Mouse (Mus musculus) neural tube, embryonic 12.5 days (tissue): ENCODE results near the gene Ackr4. TPM values are rescaled to one million over a fixed set of nuclear protein-coding genes. Genes with fewer than 3 reads are reported as not detected.

Experiments used
- ATAC-seq: fragments of 200-750 bp; cut with Nextera tagmentation; 2 replicates; pipeline ENCODE4 v1.8.0; 2017; ENCODE audit warnings: low read depth, mild to moderate bottlenecking, moderate TSS enrichment, moderate library complexity; ENCODE audit not compliant: low FRiP score
- H3K27ac ChIP-seq: fragments of 300-500 bp; sonication (generic); 2 replicates; pipeline ENCODE4 v1.5.1; 2016
- H3K27me3 ChIP-seq: fragments of 300-500 bp; sonication (generic); replicated peaks from 2 replicates; pipeline ENCODE4 v1.6.1; 2016; ENCODE audit warnings: mild to moderate bottlenecking
- H3K36me3 ChIP-seq: fragments of 300-500 bp; sonication (generic); 2 replicates; pipeline ENCODE4 v1.6.1; 2016; ENCODE audit warnings: mild to moderate bottlenecking
- H3K4me1 ChIP-seq: fragments of 300-500 bp; sonication (generic); 2 replicates; pipeline ENCODE4 v1.6.1; 2016
- H3K4me2 ChIP-seq: fragments of 300-500 bp; sonication (generic); replicated peaks from 2 replicates; pipeline ENCODE4 v1.6.1; 2016; ENCODE audit warnings: mild to moderate bottlenecking
- H3K4me3 ChIP-seq: fragments of 300-500 bp; sonication (generic); 2 replicates; pipeline ENCODE4 v1.5.1; 2016
- H3K9ac ChIP-seq: fragments of 300-500 bp; sonication (generic); 2 replicates; pipeline ENCODE4 v1.6.1; 2016; ENCODE audit warnings: mild to moderate bottlenecking
- H3K9me3 ChIP-seq: fragments of 300-500 bp; sonication (generic); 2 replicates; pipeline ENCODE4 v1.6.1; 2016; ENCODE audit warnings: mild to moderate bottlenecking
- WGBS: fragments of 180-500 bp; shearing (Covaris S2); methylation state at CpG from one replicate; pipeline ENCODE4 v1.1.7; 2016; 5-methylcytosine and 5-hydroxymethylcytosine counted together
- polyA plus RNA-seq: library from polyadenylated mRNA; unstranded; fragments of >200 nt; fragmentation: Nextera tagmentation; extraction: Ambion mirVana; gene quantifications from 2 replicates; pipeline ENCODE4 v1.2.1, GENCODE M21; 2016

The Ackr4 gene
- polyA plus RNA-seq, 1 experiment from 2014 or later = 0.48 TPM

DNA sequence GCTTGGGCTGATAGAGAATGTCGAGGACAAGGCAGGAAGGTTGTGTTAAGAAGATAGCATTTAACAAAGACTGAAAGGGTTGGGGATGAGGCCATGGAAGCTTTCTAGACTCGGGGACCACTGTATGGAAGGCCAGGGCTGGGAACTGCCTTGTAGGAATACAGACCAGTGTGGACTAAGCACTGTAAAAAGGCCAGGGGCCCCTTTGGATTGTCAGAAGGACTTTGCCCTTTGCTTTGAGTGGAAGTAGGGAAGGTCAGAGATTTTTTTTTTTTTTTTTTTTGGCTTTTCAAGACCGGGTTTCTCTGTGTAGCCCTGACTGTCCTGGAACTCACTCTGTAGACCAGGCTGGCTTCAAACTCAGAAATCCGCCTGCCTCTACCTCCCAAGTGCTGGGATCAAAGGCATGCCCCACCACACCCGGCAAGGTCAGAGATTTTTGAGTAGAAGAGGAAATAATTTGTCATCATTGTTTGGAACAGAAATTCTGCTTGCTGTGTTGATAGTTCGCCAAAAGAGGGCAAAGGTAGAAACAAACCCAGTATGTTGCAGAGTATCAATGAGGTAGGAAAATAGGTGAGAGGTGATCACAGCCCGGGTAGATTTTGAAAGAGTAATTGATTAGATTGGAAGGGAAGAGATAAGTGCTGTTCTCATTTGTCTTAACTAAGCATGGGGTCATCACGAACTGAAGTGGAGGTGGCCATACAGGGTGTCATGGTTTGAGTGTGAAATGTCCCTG lies 55.7 kb downstream of the Ackr4 start:
- H3K36me3 ChIP-seq = no peaks in the 10 kb centered on the region
- H3K4me2 ChIP-seq = no peak overlapping the region
- no peaks in the 10 kb centered on the region for H3K27me3 ChIP-seq
- no peak overlapping the region for H3K27ac ChIP-seq
- WGBS = 79% methylated on average over 8 of the region's 8 CpGs
- no peak overlapping the region for H3K4me3 ChIP-seq
- no peak for ATAC-seq
- H3K4me1 ChIP-seq = no peaks in the 10 kb centered on the region
- no peak overlapping the region for H3K9ac ChIP-seq
- H3K9me3 ChIP-seq = no peaks in the 10 kb centered on the region

DNA sequence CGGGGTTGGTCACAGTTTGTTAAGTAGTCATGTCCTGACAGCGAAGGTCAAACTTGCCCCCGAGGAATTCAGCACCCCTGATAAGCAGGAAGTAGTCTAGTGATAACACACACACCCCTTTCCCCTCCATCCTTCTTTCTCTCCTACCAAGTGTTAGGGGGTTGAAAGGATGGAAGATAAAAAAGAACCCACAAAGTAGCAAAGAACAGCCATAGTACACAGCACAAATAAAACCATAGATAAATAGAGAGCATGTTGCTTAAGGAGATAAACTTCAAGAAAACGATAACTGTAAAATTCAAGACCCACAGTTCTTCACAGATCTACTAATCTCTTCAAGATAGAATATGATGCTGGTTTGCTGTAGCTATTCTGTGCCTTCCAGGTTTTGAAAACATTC lies 56.5 kb downstream of the Ackr4 start:
- Histone ChIP-seq H3K9ac (no peak overlapping the region), H3K27me3 (no peaks in the 10 kb centered on the region), H3K27ac (no peak overlapping the region), H3K36me3 (no peaks in the 10 kb centered on the region), H3K9me3 (no peaks in the 10 kb centered on the region), H3K4me3 (no peak overlapping the region), H3K4me2 (no peak overlapping the region), H3K4me1 (no peaks in the 10 kb centered on the region)
- 81% methylated on average over 4 of the region's 4 CpGs for WGBS
- ATAC-seq = no peak

DNA sequence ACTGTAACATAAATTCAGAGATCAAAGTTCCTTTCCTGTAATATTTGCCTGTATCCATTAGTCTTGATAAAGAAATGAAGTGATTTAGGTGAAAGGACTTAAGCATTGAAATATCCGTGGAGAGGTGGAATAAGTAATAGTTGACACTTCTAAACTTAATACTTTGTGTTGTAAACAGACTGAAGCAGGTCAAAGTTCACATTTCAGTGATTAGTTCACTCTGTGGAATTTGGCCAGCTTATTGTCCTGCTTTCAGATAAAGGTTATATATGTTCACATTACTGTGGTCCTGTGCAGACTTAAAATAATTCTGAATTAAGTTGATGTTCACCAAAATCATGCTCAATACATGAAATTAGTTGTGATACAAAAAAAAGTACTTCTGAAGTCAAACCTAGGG lies 62.2 kb downstream of the Ackr4 start:
- H3K9ac ChIP-seq = no peak overlapping the region
- peaks cover 18% of the 10 kb centered on the region for H3K4me1 ChIP-seq
- ATAC-seq = no peak
- H3K9me3 ChIP-seq = no peaks in the 10 kb centered on the region
- 51% methylated on average over 1 of the region's 1 CpGs for WGBS
- H3K4me3 ChIP-seq = no peak overlapping the region
- H3K27me3 ChIP-seq = no peaks in the 10 kb centered on the region
- H3K36me3 ChIP-seq = peaks cover 10% of the 10 kb centered on the region
- no peak overlapping the region for H3K27ac ChIP-seq
- no peak overlapping the region for H3K4me2 ChIP-seq

DNA sequence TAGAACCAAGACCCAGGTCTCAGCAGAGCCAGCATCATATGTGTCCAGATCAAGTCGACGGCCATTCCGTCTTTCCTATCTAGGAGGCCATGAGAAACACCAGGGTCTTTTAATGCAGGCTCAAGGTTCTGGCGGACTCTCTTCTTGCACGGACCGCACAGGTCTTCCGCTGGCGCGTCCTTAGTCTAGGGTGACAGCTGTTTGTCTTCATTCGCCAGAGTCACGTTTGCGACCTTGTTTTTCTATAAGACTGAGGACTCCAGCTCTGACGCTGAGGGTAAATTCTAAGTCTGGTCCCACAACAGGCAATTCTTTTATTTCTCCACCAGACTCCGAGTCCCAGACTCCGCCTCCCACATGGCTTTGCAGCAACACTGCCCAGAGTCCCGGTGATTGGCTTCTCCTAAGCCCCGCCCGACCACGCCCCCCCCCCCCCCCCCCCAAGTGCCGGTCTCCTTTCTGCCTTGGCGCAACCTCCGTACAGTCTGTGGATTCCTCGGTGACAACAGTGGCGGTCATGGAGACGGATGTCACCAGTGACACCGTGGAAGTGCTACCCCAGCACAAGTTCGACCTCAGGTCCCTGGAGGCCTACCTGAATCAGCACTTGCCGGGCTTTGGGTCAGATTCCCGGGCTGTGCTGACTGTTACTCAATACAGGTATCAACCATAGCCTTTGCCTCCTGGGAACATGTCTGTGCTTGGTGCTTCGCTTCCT lies 63.3 kb downstream of the Ackr4 start, which contains the start of gene Acad11:
Gene Acad11, plus strand, starts transcription at position 134 of the 718 bp plus-strand sequence.
- WGBS = under 1% methylated on average over 29 of the region's 30 CpGs
- no peak within 1 kb of the TSS for H3K27ac ChIP-seq
- peak; percentile 98 for ATAC-seq
- H3K36me3 ChIP-seq = peaks cover 13% of the 10 kb centered on the region
- H3K9me3 ChIP-seq = no peaks in the 10 kb centered on the region
- peak within 1 kb of the TSS; percentile 94 for H3K4me2 ChIP-seq
- H3K4me1 ChIP-seq = peaks cover 18% of the 10 kb centered on the region
- H3K9ac ChIP-seq = peak within 1 kb of the TSS; percentile 79
- H3K4me3 ChIP-seq = peak within 1 kb of the TSS; percentile 97
- no peaks in the 10 kb centered on the region for H3K27me3 ChIP-seq

DNA sequence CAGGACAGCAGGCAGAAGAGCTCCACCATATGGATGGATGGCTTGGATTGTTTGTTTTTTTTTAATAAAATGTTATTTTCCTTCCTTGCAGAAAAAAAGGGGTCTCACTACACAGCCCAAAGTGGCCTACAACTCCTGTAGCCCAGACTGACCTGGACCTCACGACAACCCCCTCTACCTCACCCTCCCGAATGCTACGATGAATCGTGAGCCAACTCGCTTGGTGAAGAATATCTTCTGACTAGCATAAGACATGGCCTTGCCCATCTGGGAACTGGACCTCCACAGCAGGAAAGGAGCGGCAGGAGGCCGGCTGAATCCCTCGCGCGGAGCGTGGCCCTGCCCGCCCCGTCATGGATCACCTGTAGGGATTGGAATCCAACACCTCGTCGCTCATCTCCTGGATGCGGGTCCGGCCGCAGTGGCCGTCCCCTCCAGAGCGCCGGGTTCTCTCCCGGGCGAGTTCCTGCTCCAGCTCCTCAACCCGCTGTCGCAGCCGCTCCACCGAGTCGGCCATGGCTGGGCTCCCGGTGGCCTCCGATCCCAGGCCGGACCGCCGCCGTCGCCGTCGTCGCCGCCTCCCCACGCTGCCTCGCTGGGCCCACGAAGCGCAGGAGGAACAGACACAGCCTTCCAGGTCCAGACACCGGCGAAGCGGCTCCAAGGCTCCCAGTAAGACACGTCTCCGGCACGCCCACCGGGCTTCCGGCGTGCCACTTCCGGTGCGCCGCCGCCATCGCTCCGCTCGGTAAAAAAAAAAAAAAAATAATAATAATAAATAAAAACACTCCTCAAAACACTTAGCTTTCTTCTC lies 64.1 kb downstream of the Ackr4 start, which contains the start of gene Uba5:
Gene Uba5, minus strand, starts transcription at position 705 of the 814 bp plus-strand sequence.
- H3K27me3 ChIP-seq = no peaks in the 10 kb centered on the region
- peak within 1 kb of the TSS; percentile 79 for H3K9ac ChIP-seq
- H3K4me3 ChIP-seq = peak within 1 kb of the TSS; percentile 97
- H3K27ac ChIP-seq = no peak within 1 kb of the TSS
- peaks cover 18% of the 10 kb centered on the region for H3K4me1 ChIP-seq
- no peaks in the 10 kb centered on the region for H3K9me3 ChIP-seq
- H3K4me2 ChIP-seq = peak within 1 kb of the TSS; percentile 94
- peaks cover 20% of the 10 kb centered on the region for H3K36me3 ChIP-seq
- WGBS = under 1% methylated on average over 59 of the region's 59 CpGs
- peak; percentile 77 for ATAC-seq

DNA sequence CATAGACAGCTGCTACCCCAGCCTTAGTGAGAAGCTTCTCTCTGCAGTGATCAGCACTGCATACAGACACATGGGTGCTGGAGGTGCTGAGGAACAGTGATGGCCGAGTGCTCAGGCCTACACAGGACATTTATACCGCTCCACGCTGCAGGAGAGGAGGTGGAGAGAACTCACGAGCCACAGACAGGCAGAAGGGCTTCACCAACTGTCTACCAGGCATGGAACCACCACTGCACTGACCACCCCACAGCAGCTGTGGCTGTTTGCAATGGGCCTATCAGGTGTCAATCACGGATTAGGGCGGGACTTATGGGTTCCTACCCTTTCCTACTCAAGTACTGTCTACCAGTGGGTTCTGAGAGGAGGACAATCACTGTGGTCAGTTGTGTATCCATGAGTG lies 75.7 kb downstream of the Ackr4 start:
- Histone ChIP-seq H3K4me2 (no peak overlapping the region), H3K4me1 (no peaks in the 10 kb centered on the region), H3K9ac (no peak overlapping the region), H3K36me3 (peaks cover 89% of the 10 kb centered on the region), H3K4me3 (no peak overlapping the region), H3K9me3 (no peaks in the 10 kb centered on the region), H3K27me3 (no peaks in the 10 kb centered on the region), H3K27ac (no peak overlapping the region)
- 92% methylated on average over 6 of the region's 6 CpGs for WGBS
- no peak for ATAC-seq

DNA sequence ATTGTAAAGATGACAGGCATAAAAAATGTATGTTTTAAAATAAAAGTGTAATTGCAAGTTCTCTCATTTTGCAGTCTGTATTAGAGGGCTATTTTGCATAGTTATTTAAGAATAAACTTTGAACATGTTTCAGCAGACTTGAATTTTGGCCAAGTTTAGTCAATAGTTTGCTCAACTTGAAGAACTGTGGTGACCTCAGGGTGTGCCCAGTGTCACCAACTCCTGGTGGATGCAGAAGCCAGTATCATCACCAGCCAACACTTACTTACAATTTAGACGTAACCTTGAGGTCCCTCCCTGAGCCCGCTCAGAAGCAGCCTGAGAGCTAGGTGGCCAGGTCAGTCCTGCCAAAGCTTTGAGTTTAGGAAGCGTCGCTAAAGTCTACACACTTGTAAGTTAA lies 83.1 kb downstream of the Ackr4 start:
- Histone ChIP-seq H3K27ac (no peak overlapping the region), H3K9ac (no peak overlapping the region), H3K4me3 (no peak overlapping the region), H3K9me3 (no peaks in the 10 kb centered on the region), H3K27me3 (no peaks in the 10 kb centered on the region), H3K4me2 (no peak overlapping the region), H3K36me3 (peaks cover 31% of the 10 kb centered on the region), H3K4me1 (no peaks in the 10 kb centered on the region)
- no peak for ATAC-seq
- WGBS = 89% methylated on average over 4 of the region's 4 CpGs

DNA sequence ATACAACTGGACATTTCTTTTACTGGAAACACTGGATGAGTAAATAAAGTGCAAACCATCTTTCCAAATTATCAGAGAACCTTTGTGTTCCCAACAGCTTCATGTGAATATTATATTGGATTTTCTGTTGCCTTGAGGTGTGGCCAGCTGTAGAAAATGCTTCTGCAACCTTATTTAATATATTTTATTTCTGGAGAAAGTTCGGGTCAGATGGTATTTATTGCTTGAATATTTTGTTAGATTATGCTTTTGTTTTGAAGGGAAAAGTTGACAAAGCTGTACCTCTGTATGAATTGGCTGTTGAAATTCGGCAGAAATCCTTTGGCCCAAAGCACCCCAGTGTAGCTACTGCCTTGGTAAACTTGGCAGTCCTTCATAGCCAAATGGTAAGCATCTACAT lies 86.4 kb downstream of the Ackr4 start, which contains the start of gene Gm28305:
Gene Gm28305, plus strand, starts transcription at position 301 of the 400 bp plus-strand sequence.
- Histone ChIP-seq H3K27me3 (no peaks in the 10 kb centered on the region), H3K27ac (no peak within 1 kb of the TSS), H3K9ac (no peak within 1 kb of the TSS), H3K4me3 (no peak within 1 kb of the TSS), H3K4me2 (no peak within 1 kb of the TSS), H3K9me3 (no peaks in the 10 kb centered on the region), H3K36me3 (0 out of 2 replicates have a peak, but pooled peaks cover 15% of the 10 kb centered on the region), H3K4me1 (no peaks in the 10 kb centered on the region)
- WGBS = 66% methylated on average over 2 of the region's 2 CpGs
- no peak for ATAC-seq

DNA sequence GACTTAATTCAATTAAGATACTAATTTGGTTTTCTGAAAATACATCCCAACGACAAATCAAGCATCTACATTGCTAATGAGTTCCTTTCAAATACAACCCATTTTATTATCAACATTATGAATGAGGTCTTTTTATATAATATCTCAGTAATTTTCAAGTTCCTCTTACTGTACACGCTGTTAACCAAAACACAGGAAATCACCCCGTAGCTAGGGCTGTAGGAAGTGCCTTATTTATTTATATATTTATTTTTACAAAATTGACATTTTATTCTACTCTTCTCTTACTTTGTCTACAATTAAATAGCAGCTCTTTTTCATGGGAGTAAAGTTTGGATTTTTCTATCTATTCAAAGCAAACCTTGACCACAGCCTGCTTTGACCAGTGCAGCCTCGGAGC lies 87.0 kb downstream of the Ackr4 start:
- Histone ChIP-seq H3K27me3 (no peaks in the 10 kb centered on the region), H3K4me1 (no peaks in the 10 kb centered on the region), H3K27ac (no peak overlapping the region), H3K9ac (no peak overlapping the region), H3K9me3 (no peaks in the 10 kb centered on the region), H3K36me3 (0 out of 2 replicates have a peak, but pooled peaks cover 12% of the 10 kb centered on the region), H3K4me2 (no peak overlapping the region), H3K4me3 (no peak overlapping the region)
- WGBS = 90% methylated on average over 4 of the region's 4 CpGs
- ATAC-seq = no peak

DNA sequence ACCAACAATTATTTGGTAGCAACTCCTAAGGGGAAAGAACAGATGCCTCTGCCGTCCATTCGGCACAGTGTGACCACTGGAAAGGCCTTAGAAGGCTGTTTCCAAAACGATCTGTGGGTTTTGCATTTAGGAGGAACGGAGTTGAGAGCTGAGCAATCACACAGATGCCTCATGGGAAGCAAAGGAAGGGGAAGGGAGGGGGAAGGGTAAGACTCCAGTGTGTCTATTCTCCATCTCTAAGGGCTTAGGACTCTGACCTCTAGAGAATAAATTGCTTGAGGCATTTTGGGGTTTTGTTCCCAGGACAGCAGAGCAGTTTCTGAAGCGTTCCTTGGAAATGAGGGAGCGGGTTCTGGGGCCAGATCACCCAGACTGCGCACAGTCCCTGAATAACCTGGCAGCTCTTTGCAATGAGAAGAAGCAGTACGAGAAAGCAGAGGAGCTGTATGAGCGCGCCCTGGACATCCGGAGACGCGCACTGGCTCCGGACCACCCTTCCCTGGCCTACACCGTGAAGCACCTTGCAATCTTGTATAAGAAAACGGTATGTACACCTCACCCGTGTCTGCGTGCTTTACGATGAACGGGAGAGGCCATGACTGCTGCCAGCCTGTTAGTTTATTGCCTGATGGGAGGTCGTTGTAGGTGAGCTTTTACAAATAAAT lies 87.6 kb downstream of the Ackr4 start:
- H3K9me3 ChIP-seq = no peaks in the 10 kb centered on the region
- WGBS = 90% methylated on average over 21 of the region's 21 CpGs
- no peak overlapping the region for H3K27ac ChIP-seq

DNA sequence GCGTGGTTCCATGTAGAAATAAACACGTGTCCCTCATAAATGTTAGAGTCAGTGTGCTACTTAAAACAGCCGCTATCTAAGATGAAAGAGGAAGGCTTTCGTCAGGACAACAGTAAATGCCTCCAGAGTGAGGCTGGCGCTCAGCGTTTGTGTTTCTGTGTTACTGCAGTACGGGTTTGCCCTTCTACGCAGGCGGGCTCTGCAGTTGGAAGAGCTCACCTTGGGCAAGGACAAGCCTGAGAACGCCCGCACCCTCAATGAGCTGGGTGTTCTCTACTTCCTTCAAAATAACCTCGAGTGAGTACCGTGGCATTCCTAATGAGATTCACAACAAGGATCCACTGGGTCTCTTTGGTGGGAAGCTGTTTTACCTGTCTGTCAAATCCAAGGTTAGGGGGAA lies 88.5 kb downstream of the Ackr4 start:
- no peak overlapping the region for H3K4me3 ChIP-seq
- ATAC-seq = no peak
- WGBS = 91% methylated on average over 13 of the region's 13 CpGs

More for the DNA sequence above, 87.6 kb downstream of the Ackr4 start:
- no peak for ATAC-seq
- Histone ChIP-seq H3K36me3 (0 out of 2 replicates have a peak, but pooled peaks cover 12% of the 10 kb centered on the region), H3K9ac (no peak overlapping the region), H3K27me3 (no peaks in the 10 kb centered on the region), H3K4me3 (no peak overlapping the region), H3K4me1 (no peaks in the 10 kb centered on the region), H3K4me2 (no peak overlapping the region)

More for the DNA sequence above, 88.5 kb downstream of the Ackr4 start:
- Histone ChIP-seq H3K27me3 (no peaks in the 10 kb centered on the region), H3K36me3 (0 out of 2 replicates have a peak, but pooled peaks cover 12% of the 10 kb centered on the region), H3K9ac (no peak overlapping the region), H3K27ac (no peak overlapping the region), H3K4me2 (no peak overlapping the region), H3K9me3 (no peaks in the 10 kb centered on the region), H3K4me1 (no peaks in the 10 kb centered on the region)
